8 mouse cellular contexts compared by ENCODE assay signal in the genomic region with DNA sequence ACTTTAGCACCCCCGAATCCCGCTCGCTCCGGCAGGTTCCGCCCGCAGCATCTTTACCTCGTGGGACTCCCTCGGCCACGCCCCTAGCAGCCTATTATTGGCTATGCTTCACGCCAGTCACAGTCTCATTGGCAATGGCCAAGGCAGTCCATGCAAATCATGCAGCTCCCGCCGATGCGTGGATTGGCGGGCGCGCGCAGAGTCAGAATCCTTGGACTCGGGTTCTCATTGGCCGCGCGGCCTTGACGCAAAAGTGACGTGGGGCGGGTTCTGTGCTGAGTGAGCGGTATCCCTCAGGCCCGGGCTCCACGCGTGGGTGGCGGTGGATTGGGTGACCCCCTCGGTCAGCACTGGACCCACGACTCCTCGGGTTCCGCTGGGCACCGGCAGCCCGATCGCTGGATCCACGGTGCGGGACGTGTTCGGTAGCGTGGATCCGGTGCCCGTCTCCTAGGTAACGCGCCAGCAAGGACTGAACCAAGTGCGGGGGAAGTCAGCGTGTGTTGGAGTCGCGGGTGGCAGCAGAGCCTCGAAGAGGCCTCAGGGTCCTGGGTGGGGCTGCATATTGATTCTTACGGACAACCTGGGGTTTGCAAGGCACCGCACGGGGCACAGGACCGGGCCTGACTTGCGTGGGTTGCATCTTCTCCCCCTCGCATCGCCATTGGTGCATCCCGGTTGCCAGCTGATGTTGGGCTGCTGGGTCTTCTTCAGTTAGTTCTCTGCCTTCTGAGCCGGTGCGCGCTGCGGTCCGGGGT. TPM values are rescaled to one million over a fixed set of nuclear protein-coding genes. Genes with fewer than 3 reads are reported as not detected.
DNase-seq lines count a peak whose midpoint lies in the region; ATAC-seq lines count a peak whose summit lies in the region.

Kcnab2 (minus strand) TSS at position 406 of the 758 bp plus-strand sequence.

- no peaks in the 10 kb centered on the region; the same call in 1 of the 2 replicates for H3K36me3 ChIP-seq in embryonic facial prominence, embryonic 10.5 days (replicated peaks)
- H3K36me3 ChIP-seq in intestine, embryonic 16.5 days (ENCODE audit: control insufficient read depth, insufficient read depth, low read length): no peaks in the 10 kb centered on the region

- peaks cover 3% of the 10 kb centered on the region; the same call in 1 of the 2 replicates for H3K9me3 ChIP-seq in embryonic facial prominence, embryonic 10.5 days
- H3K9me3 ChIP-seq in intestine, embryonic 16.5 days (ENCODE audit: control insufficient read depth, low read length): 0 out of 2 replicates have a peak, but pooled peaks cover 3% of the 10 kb centered on the region

- H3K27ac ChIP-seq in embryonic facial prominence, embryonic 10.5 days (replicated peaks): peak within 1 kb of the TSS; percentile 99
- H3K27ac ChIP-seq in intestine, embryonic 16.5 days (ENCODE audit: low read length): peak within 1 kb of the TSS; percentile 35; the same call in 1 of the 2 replicates

- WGBS in embryonic facial prominence, embryonic 10.5 days: under 1% methylated on average over 63 of the region's 63 CpGs
- under 1% methylated on average over 63 of the region's 63 CpGs for WGBS in intestine, embryonic 16.5 days

- peak within 1 kb of the TSS; percentile 75 for H3K9ac ChIP-seq in intestine, embryonic 16.5 days (ENCODE audit: low read depth, low read length)

- peaks cover 29% of the 10 kb centered on the region for H3K27me3 ChIP-seq in embryonic facial prominence, embryonic 10.5 days (replicated peaks; ENCODE audit: low read depth, poor library complexity, severe bottlenecking)
- H3K27me3 ChIP-seq in intestine, embryonic 16.5 days (replicated peaks; ENCODE audit: control insufficient read depth, insufficient read depth, low read length): peaks cover 12% of the 10 kb centered on the region

- peak within 1 kb of the TSS; percentile 88 for H3K4me3 ChIP-seq in embryonic facial prominence, embryonic 10.5 days
- peak within 1 kb of the TSS; percentile 80 for H3K4me3 ChIP-seq in intestine, embryonic 16.5 days (ENCODE audit: low read length)

- H3K4me2 ChIP-seq in intestine, embryonic 16.5 days (ENCODE audit: low read depth, low read length): peak within 1 kb of the TSS; percentile 88

- peak; percentile 99 for ATAC-seq in intestine, embryonic 16.5 days

- intact Hi-C loops in left cerebral cortex, postnatal 25 days (cut with DNase I): loop anchor here (5.0 kb wide), 2 partner anchors 130 to 300 kb away; partner anchors contain the start of gene Acot7

- DNase-seq in adrenal gland, postnatal 14 days: peak; percentile 99
- peak; percentile 98 for DNase-seq in embryonic facial prominence, embryonic 10.5 days (ENCODE audit: low spot score)
- DNase-seq in gonadal fat pad, adult 2 months (ENCODE audit: low read depth): peak; percentile 4
- DNase-seq in left cerebral cortex, postnatal 25 days (ENCODE audit: low spot score in 2 of 2): peak; percentile 100
- DNase-seq in mesoderm, embryonic 11.5 days (ENCODE audit: low read depth, low spot score): peak; percentile 98
- DNase-seq in right cerebral cortex, postnatal 25 days: peak; percentile 100
- DNase-seq in urinary bladder, postnatal 36 days (ENCODE audit: low spot score in 2 of 2): peak; percentile 98 to 100

- H3K4me1 ChIP-seq in embryonic facial prominence, embryonic 10.5 days: peaks cover 22% of the 10 kb centered on the region
- H3K4me1 ChIP-seq in intestine, embryonic 16.5 days (ENCODE audit: control insufficient read depth, insufficient read depth, low read length): peaks cover 13% of the 10 kb centered on the region

RNA-seq across cellular contexts. Expression of gene Kcnab2, which starts in this region (rescaled TPM):
- 6.2 and 15.7 TPM in 2 replicates for total RNA-seq in adrenal gland, postnatal 14 days (2021)
- 7.3 and 7.6 TPM in 2 replicates for polyA plus RNA-seq in embryonic facial prominence, embryonic 10.5 days (2016; fragmentation: Nextera tagmentation; extraction: Ambion mirVana)
- 3.1 and 3.3 TPM in 2 replicates for polyA plus RNA-seq in gonadal fat pad, adult 2 months (2012; rRNA removed)
- 3.3 and 4.4 TPM in 2 replicates for polyA plus RNA-seq in intestine, embryonic 16.5 days (2015; fragmentation: Nextera tagmentation; extraction: Ambion mirVana)
- 100 to 1,000 TPM; 319 to 332 TPM for total RNA-seq in left cerebral cortex, postnatal 25 days (2021)

Comparison
In these comparisons a context has a peak if more than half of its experiments do, and no peak if none do; other contexts are left out.
1. Peak in every context shown above with its lines: DNase-seq, ATAC-seq, H3K4me3 ChIP-seq and H3K27ac ChIP-seq.
2. RNA of gene Kcnab2 (total RNA-seq): 319 to 332 TPM in left cerebral cortex, postnatal 25 days; 6.2 to 15.7 TPM in adrenal gland, postnatal 14 days; every median in the first group is over 10 times any median in the second.
3. DNase-seq: peak in every context shown above with its lines; median percentile 100 in left cerebral cortex, postnatal 25 days; 100 in right cerebral cortex, postnatal 25 days; 99 in adrenal gland, postnatal 14 days; 99 in urinary bladder, postnatal 36 days; 98 in embryonic facial prominence, embryonic 10.5 days; 98 in mesoderm, embryonic 11.5 days; 4 in gonadal fat pad, adult 2 months.